Mouse (Mus musculus) neural tube, postnatal 0 days (tissue): Measurements from ENCODE around the gene Rilp. TPM values are rescaled to one million over a fixed set of nuclear protein-coding genes. Genes with fewer than 3 reads are reported as not detected.

Experiments
- microRNA counts: library from miRNA; unstranded; fragments of <30 nt; microRNA quantifications from one replicate; lab custom pipeline; 2015
- microRNA-seq: library from miRNA; unstranded; fragments of <30 nt; microRNA quantifications from one replicate; pipeline ENCODE4, GENCODE M21; 2016
- polyA plus RNA-seq: library from polyadenylated mRNA; unstranded; fragments of >200 nt; fragmentation: Nextera tagmentation; extraction: Ambion mirVana; gene quantifications from 2 replicates; pipeline ENCODE4 v1.2.1, GENCODE M21; 2015

Rilp gene
- 8.2 and 9.6 TPM in 2 replicates for polyA plus RNA-seq

DNA sequence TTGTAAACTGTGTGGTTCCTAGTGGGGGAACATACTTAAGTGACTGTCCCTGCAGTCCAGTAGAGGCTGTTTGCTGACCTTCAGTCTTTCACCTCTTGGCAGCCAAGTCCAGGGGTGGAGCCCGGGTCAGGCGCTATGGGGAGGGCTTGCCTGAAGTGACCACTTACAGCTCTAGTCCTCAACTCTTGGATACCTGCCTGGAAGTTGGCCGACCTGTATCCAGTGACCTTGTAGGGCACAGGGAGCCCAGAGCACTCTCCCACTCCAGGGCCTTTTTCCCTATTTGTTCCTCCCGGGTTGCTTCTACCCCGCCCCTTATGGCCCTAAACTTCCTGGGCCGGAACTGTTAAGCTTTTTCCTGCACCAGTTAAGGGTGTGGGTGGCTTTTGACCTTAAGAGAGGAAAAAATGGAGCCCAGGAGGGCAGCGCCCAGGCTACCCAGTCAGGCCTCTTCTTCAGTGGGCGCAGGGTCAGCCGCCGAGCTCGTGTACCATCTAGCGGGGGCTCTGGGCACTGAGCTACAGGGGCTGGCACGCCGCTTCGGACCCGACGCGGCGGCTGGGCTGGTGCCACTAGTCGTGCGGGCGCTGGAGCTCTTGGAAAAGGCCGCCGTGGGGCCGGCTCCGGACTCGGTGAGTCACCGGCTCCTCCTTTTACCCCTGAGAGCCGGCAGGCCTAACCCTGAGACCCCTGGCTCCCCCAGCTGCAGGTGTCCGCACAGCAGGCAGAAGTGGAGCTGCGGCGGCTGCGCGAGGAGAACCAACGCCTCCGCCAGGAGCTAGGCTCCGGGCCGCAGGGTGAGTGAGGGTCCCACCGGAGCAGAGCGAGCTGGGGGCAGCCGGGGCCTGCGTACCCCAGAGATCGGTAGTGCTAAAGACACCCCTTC lies at the start of gene Rilp:
Gene Rilp, plus strand, starts transcription at position 354 of the 886 bp plus-strand sequence.

GRCm38 (mm10) chr11:75460844-75461742 lies 48.8 kb upstream of the Rilp start, which contains the start of gene Tlcd2:
Gene Tlcd2, plus strand, starts transcription at chr11:75461715.

GRCm38 (mm10) chr11:75486601-75487285 lies 23.2 kb upstream of the Rilp start, which contains the start of gene Prpf8:
Gene Prpf8, plus strand, starts transcription at chr11:75486816.

GRCm38 (mm10) chr11:75513336-75513735 lies 3.4 kb downstream of the Rilp start, which contains the start of gene Scarf1:
Gene Scarf1, plus strand, starts transcription at chr11:75513540.

DNA sequence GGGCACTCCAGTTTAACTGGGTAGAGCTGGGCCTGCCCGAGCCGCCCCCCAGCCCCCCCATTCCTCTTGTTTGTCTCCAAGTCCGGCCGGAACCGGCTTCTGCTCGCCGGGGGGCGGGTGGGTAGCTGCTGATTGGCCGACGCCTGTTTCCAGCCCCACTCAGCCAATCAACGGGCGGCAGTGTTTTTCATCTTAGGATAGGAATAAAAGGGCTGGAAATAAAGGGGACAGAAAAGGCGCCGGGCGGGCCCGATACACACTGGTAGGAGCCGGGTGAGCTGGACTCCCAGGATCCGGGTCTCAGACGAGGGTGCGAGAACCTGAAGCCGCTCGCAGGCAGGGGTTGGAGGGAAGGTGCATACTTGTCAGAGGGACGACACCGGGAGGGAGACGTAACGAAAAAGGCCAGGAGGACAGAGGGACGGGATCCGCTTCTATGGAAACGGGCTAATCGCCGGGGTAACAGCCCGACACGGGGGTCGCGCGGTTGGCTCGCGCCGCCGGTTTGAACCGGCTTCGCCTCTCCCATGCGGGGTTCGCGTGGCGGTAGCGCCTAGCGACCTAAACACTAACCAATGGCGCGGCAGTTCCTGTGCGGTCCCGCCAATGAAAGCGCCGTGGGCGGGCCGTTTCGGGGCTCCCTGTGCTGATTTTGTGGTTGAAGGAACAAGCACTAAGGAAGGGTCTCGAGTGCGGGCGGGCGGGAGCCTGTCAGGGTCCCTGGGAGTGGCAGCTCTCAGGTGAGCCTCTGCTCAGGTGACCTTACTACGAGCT lies 21.8 kb downstream of the Rilp start, which contains the start of gene Slc43a2:
Gene Slc43a2, plus strand, starts transcription at position 226 of the 774 bp plus-strand sequence.

MicroRNAs within 50 kb of the gene (microRNA counts, 519-probe panel; counts per million panel counts)
- microRNA mmu-miR-22 (lab: Ali Mortazavi, UCI): 6,047 counts per million, percentile 86 among the panel's probes with 10 or more counts

Small RNAs within 50 kb of the gene (microRNA-seq; reads per million reads assigned to microRNA genes)
- gene Mir22 (8,412 reads per million, percentile 95 among the genes with 10 or more reads in this experiment), gene Mir3971 (not detected)

Other genes with a start within 250 kb of the Rilp start
- gene Rpa1, start 161.8 kb upstream of the Rilp start, polyA plus RNA-seq: 42.2 and 44.8 TPM in 2 replicates
- gene Smyd4, start 161.7 kb upstream of the Rilp start, polyA plus RNA-seq: 14.1 and 15.4 TPM in 2 replicates
- 59.9 and 81.4 TPM in 2 replicates for gene Serpinf1, start 87.4 kb upstream of the Rilp start, polyA plus RNA-seq
- gene Serpinf2, start 70.5 kb upstream of the Rilp start, polyA plus RNA-seq: 0.10 TPM in 1 of 2 replicates, not detected in the other
- 3.8 and 4.5 TPM in 2 replicates for gene Wdr81, start 55.4 kb upstream of the Rilp start, polyA plus RNA-seq
- gene Tlcd2, start 48.4 kb upstream of the Rilp start, polyA plus RNA-seq: 2.6 and 3.1 TPM in 2 replicates
- 26.6 and 30.1 TPM in 2 replicates for gene Prpf8, start 23.3 kb upstream of the Rilp start, polyA plus RNA-seq
- gene Scarf1, start 3.4 kb downstream of the Rilp start, polyA plus RNA-seq: 2.9 and 3.5 TPM in 2 replicates
- gene Slc43a2, start 21.6 kb downstream of the Rilp start, polyA plus RNA-seq: 13.4 and 16.8 TPM in 2 replicates
- 131 and 134 TPM in 2 replicates for gene Pitpna, start 78.0 kb downstream of the Rilp start, polyA plus RNA-seq
- gene Inpp5k, start 120.9 kb downstream of the Rilp start, polyA plus RNA-seq: 37.3 and 40.1 TPM in 2 replicates
- 10.4 and 11.2 TPM in 2 replicates for gene Myo1c, start 140.4 kb downstream of the Rilp start, polyA plus RNA-seq
- gene Crk, start 169.2 kb downstream of the Rilp start, polyA plus RNA-seq: 83.5 and 88.5 TPM in 2 replicates
- 1,289 and 1,294 TPM in 2 replicates for gene Ywhae, start 222.8 kb downstream of the Rilp start, polyA plus RNA-seq